Mouse (Mus musculus): ENCODE measurements around the gene Mrto4. TPM values are rescaled to one million over a fixed set of nuclear protein-coding genes. Genes with fewer than 3 reads are reported as not detected.
A peak's percentile ranks its signal among the peaks of the same experiment; 100 is the strongest.
"Not testable (repeated sequence)": the region's sequence is repeated elsewhere in the genome, so short reads cannot be mapped to it uniquely, and the experiment has no call there.

The Mrto4 gene
- polyA plus RNA-seq, 1 experiment = 115 TPM

DNA sequence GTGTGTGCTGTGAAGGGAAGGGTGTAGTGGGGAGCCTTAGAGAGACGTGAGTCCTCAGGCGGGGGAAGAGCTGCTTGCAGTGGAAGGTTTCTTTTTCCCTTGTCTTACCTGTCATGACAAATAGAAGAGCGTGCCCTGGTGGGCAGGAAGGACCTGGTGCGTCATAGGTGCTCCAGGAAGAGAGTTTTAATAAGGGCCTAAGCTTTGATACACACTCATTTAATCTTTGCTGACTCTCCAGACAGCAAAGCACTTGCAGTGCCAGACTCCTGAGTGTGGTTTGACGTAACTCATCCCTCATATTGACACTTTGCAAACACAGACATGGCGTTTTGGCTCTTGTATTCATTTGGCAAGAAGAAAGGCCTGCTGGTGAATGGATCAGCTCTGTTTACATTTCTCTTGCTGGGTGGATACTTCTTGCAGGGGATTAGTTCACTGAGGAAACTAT lies 34.5 kb upstream of the Mrto4 start:
- Histone ChIP-seq H3K4me3 (no peak overlapping the region), H3K79me2 (ENCODE audit: control insufficient read depth, insufficient read depth) (peaks cover 80% of the 10 kb centered on the region), H3K4me2 (ENCODE audit: low read depth) (no peak overlapping the region), H3K36me3 (ENCODE audit: control insufficient read depth, insufficient read depth) (peaks cover 19% of the 10 kb centered on the region), H3K27me3 (ENCODE audit: control insufficient read depth, insufficient read depth, insufficient read length) (no peaks in the 10 kb centered on the region), H3ac (ENCODE audit: control insufficient read depth, insufficient read length) (no peak overlapping the region)
- TF ChIP-seq USF1 (IDR thresholded peaks at IDR 0.05; ENCODE audit: low read depth) (no peak), POLR2A (IDR thresholded peaks at IDR 0.05; ENCODE audit: insufficient read length, low read depth) (no peak), TCF12 (IDR thresholded peaks at IDR 0.05; ENCODE audit: insufficient read depth, poor library complexity, severe bottlenecking) (no peak), SRF (IDR thresholded peaks at IDR 0.05; ENCODE audit: control insufficient read depth, insufficient read length, low read depth) (no peak), TCF3 (IDR thresholded peaks at IDR 0.05; ENCODE audit: insufficient read length, low read depth) (no peak), MYOG (IDR thresholded peaks at IDR 0.05; ENCODE audit: control insufficient read depth in 1 of 3, insufficient read depth in 1 of 3, insufficient read length in 2 of 3, low read depth in 2 of 3) (no peak), MAX (IDR thresholded peaks at IDR 0.05; ENCODE audit: low read depth) (no peak), REST (IDR thresholded peaks at IDR 0.05; ENCODE audit: insufficient read depth, insufficient read length) (no peak), CEBPB (IDR thresholded peaks at IDR 0.05; ENCODE audit: insufficient read depth, poor library complexity, severe bottlenecking) (no peak), E2F4 (IDR thresholded peaks at IDR 0.05; ENCODE audit: insufficient read depth) (no peak), POLR2AphosphoS2 (IDR thresholded peaks at IDR 0.05; ENCODE audit: insufficient read length, low read depth) (no peak), MYOD1 (IDR thresholded peaks at IDR 0.05; ENCODE audit: control insufficient read depth in 1 of 3, insufficient read length in 2 of 3, low read depth in 2 of 3) (no peak)

DNA sequence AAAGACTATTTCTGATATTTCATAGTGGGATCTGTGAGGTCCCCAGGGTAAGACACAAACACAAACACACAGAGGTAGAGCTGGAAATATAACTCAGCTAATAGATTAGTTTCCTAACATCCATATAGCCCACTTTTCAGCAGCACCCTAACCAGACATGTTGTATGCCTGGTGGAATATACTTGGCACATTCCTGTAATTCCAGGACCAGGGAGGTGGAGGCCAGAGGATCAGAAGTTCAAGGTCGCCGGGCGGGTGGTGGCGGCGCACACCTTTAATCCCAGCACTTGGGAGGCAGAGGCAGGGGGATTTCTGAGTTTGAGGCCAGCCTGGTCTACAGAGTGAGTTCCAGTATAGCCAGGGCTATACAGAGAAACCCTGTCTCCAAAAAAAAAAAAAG lies 33.5 kb upstream of the Mrto4 start:
- peaks cover 91% of the 10 kb centered on the region for H3K79me2 ChIP-seq (ENCODE audit: control insufficient read depth, insufficient read depth)
- peaks cover 15% of the 10 kb centered on the region for H3K36me3 ChIP-seq (ENCODE audit: control insufficient read depth, insufficient read depth)
- not testable (repeated sequence) for H3K27me3 ChIP-seq (ENCODE audit: control insufficient read depth, insufficient read depth, insufficient read length); H3K4me2 ChIP-seq (ENCODE audit: low read depth); H3ac ChIP-seq (ENCODE audit: control insufficient read depth, insufficient read length); H3K4me3 ChIP-seq

DNA sequence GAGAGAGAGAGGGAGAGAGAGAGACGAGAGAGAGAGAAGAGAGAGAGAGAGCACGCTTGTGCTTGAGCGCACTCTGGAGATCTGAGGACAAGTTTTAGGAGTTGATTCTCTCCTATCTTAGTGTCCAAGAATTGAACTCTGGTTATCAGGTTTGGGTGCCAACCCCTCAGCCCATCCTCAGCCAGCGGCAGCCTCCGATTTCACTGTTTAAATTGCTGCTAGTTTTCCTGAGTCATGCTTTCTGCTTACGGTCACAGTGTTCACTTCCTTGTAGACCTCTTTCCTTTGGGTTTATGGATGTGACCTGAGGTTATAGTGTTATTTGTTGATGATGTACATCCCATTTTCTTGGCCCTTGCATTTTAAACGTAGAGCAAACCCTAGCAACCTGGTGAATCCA lies 29.9 kb upstream of the Mrto4 start:
- Histone ChIP-seq H3K79me2 (ENCODE audit: control insufficient read depth, insufficient read depth) (peaks cover 72% of the 10 kb centered on the region), H3K27me3 (ENCODE audit: control insufficient read depth, insufficient read depth, insufficient read length) (no peaks in the 10 kb centered on the region), H3K4me3 (peak overlapping the region; percentile 79), H3ac (ENCODE audit: control insufficient read depth, insufficient read length) (no peak overlapping the region), H3K36me3 (ENCODE audit: control insufficient read depth, insufficient read depth) (no peaks in the 10 kb centered on the region), H3K4me2 (ENCODE audit: low read depth) (peak overlapping the region; percentile 96)
- TF ChIP-seq E2F4 (IDR thresholded peaks at IDR 0.05; ENCODE audit: insufficient read depth) (no peak), TCF3 (IDR thresholded peaks at IDR 0.05; ENCODE audit: insufficient read length, low read depth) (no peak), MYOD1 (IDR thresholded peaks at IDR 0.05; ENCODE audit: control insufficient read depth in 1 of 3, insufficient read length in 2 of 3, low read depth in 2 of 3) (no peak), SRF (IDR thresholded peaks at IDR 0.05; ENCODE audit: control insufficient read depth, insufficient read length, low read depth) (no peak), MYOG (IDR thresholded peaks at IDR 0.05; ENCODE audit: control insufficient read depth in 1 of 3, insufficient read depth in 1 of 3, insufficient read length in 2 of 3, low read depth in 2 of 3) (no peak), POLR2A (IDR thresholded peaks at IDR 0.05; ENCODE audit: insufficient read length, low read depth) (no peak), REST (IDR thresholded peaks at IDR 0.05; ENCODE audit: insufficient read depth, insufficient read length) (no peak), MAX (IDR thresholded peaks at IDR 0.05; ENCODE audit: low read depth) (no peak), USF1 (IDR thresholded peaks at IDR 0.05; ENCODE audit: low read depth) (no peak), CEBPB (IDR thresholded peaks at IDR 0.05; ENCODE audit: insufficient read depth, poor library complexity, severe bottlenecking) (no peak), POLR2AphosphoS2 (IDR thresholded peaks at IDR 0.05; ENCODE audit: insufficient read length, low read depth) (no peak), TCF12 (IDR thresholded peaks at IDR 0.05; ENCODE audit: insufficient read depth, poor library complexity, severe bottlenecking) (no peak)

DNA sequence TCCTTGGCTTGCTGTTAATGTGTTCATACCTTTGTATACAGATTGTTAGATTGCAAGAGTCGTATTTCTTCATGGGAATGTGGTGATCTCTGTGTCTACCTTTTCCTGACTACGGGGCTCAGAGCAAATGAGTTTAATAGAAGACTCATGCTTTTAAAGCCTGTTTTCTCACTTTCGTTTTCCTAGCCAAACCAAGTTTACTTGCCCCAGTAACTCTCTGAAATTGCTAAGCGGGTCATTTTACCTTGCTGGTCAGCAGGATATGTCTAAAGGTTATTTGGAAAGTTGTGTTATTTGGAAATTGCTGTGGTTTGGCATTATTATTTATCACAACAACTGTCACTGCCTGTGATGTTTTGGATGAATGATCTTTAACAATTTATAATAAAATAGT lies 29.1 kb upstream of the Mrto4 start:
- peak overlapping the region; percentile 96 for H3K4me2 ChIP-seq (ENCODE audit: low read depth)
- H3K79me2 ChIP-seq (ENCODE audit: control insufficient read depth, insufficient read depth) = peaks cover 64% of the 10 kb centered on the region
- TF ChIP-seq POLR2A (IDR thresholded peaks at IDR 0.05; ENCODE audit: insufficient read length, low read depth) (no peak), REST (IDR thresholded peaks at IDR 0.05; ENCODE audit: insufficient read depth, insufficient read length) (no peak), CEBPB (IDR thresholded peaks at IDR 0.05; ENCODE audit: insufficient read depth, poor library complexity, severe bottlenecking) (no peak), POLR2AphosphoS2 (IDR thresholded peaks at IDR 0.05; ENCODE audit: insufficient read length, low read depth) (no peak), MYOG (IDR thresholded peaks at IDR 0.05; ENCODE audit: control insufficient read depth in 1 of 3, insufficient read depth in 1 of 3, insufficient read length in 2 of 3, low read depth in 2 of 3) (no peak), USF1 (IDR thresholded peaks at IDR 0.05; ENCODE audit: low read depth) (no peak), MYOD1 (IDR thresholded peaks at IDR 0.05; ENCODE audit: control insufficient read depth in 1 of 3, insufficient read length in 2 of 3, low read depth in 2 of 3) (no peak)
- H3K4me3 ChIP-seq = peak overlapping the region; percentile 79
- no peaks in the 10 kb centered on the region for H3K36me3 ChIP-seq (ENCODE audit: control insufficient read depth, insufficient read depth)
- peak overlapping the region; percentile 80 for H3ac ChIP-seq (ENCODE audit: control insufficient read depth, insufficient read length)
- no peaks in the 10 kb centered on the region for H3K27me3 ChIP-seq (ENCODE audit: control insufficient read depth, insufficient read depth, insufficient read length)

DNA sequence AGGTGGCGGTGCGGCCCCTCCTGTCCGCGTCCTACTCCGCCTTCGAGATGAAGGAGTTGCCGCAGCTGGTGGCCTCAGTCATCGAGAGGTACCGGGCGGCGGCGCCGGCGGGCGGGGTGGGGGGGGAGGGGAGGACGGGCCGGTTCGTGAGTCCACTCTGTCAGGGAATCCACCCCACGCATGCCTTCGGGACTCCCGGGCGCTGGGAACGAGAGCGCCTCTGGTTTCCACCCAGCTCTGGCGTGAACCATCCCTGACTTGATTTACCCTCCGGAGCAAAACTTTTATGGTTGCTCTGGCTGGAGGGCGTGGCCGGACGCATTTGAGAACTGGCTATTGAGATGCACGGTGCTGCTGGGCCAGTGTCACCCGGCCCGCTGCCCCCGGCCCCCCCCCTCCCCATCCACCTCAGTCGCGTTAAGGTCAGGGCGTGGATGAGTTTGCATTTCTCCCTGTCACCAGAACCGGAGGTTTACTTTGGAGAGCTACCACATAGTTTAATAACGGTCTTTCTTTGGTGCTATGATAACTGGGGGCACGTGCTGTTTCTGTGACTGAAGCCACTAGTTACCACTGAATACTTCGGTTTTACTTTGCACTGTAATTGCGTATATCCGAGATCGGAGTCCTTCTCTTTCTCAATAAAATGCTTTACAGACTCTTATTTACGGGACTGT lies 28.5 kb upstream of the Mrto4 start:
- H3K36me3 ChIP-seq (ENCODE audit: control insufficient read depth, insufficient read depth) = no peaks in the 10 kb centered on the region
- H3K79me2 ChIP-seq (ENCODE audit: control insufficient read depth, insufficient read depth) = peaks cover 59% of the 10 kb centered on the region
- H3K27me3 ChIP-seq (ENCODE audit: control insufficient read depth, insufficient read depth, insufficient read length) = no peaks in the 10 kb centered on the region
- TF ChIP-seq POLR2AphosphoS2 (IDR thresholded peaks at IDR 0.05; ENCODE audit: insufficient read length, low read depth) (no peak), MYOD1 (IDR thresholded peaks at IDR 0.05; ENCODE audit: control insufficient read depth in 1 of 3, insufficient read length in 2 of 3, low read depth in 2 of 3) (peak in 1 of 3 experiments; percentile 40), REST (IDR thresholded peaks at IDR 0.05; ENCODE audit: insufficient read depth, insufficient read length) (no peak), MYOG (IDR thresholded peaks at IDR 0.05; ENCODE audit: control insufficient read depth in 1 of 3, insufficient read depth in 1 of 3, insufficient read length in 2 of 3, low read depth in 2 of 3) (no peak), TCF3 (IDR thresholded peaks at IDR 0.05; ENCODE audit: insufficient read length, low read depth) (no peak)
- peak overlapping the region; percentile 79 for H3K4me3 ChIP-seq
- H3K4me2 ChIP-seq (ENCODE audit: low read depth) = peak overlapping the region; percentile 96
- peak overlapping the region; percentile 80 for H3ac ChIP-seq (ENCODE audit: control insufficient read depth, insufficient read length)
